Mouse (Mus musculus): ENCODE results near the gene Lrfn5.

Lrfn5 gene

GRCm38 (mm10) chr12:61522829-61523370 lies at the start of gene Lrfn5:
Lrfn5 (plus strand) TSS chr12:61523150.
- DNase-seq = peak; percentile 83

- peak; percentile 51 for DNase-seq
Measured at GRCm38 (mm10) chr12:61521501-61522147, 1.3 kb upstream of the Lrfn5 start.

- DNase-seq = peak; percentile 17
Measured at GRCm38 (mm10) chr12:61522148-61522828, 662 bp upstream of the Lrfn5 start.

- DNase-seq = peak; percentile 38
Measured at GRCm38 (mm10) chr12:61523631-61524182, 757 bp downstream of the Lrfn5 start.

GRCm38 (mm10) chr12:61524183-61524651 lies 1.3 kb downstream of the Lrfn5 start:
- peak; percentile 61 for DNase-seq

GRCm38 (mm10) chr12:61526199-61526598 lies 3.2 kb downstream of the Lrfn5 start:
- DNase-seq = peak; percentile 81

GRCm38 (mm10) chr12:61579949-61580348 lies 57.0 kb downstream of the Lrfn5 start:
- no peak for DNase-seq

GRCm38 (mm10) chr12:61600305-61600704 lies 77.4 kb downstream of the Lrfn5 start:
- DNase-seq = no peak

GRCm38 (mm10) chr12:61607871-61608270 lies 84.9 kb downstream of the Lrfn5 start:
- DNase-seq = no peak

- DNase-seq = no peak
Measured at GRCm38 (mm10) chr12:61610081-61610480, 87.1 kb downstream of the Lrfn5 start.

GRCm38 (mm10) chr12:61624532-61624931 lies 101.6 kb downstream of the Lrfn5 start:
- DNase-seq = no peak

- no peak for DNase-seq
Measured at GRCm38 (mm10) chr12:61654380-61654779, 131.4 kb downstream of the Lrfn5 start.

GRCm38 (mm10) chr12:61723158-61723557 lies 200.2 kb downstream of the Lrfn5 start:
- DNase-seq = no peak

GRCm38 (mm10) chr12:61807073-61807605 lies 284.2 kb downstream of the Lrfn5 start:
- no peak for DNase-seq

GRCm38 (mm10) chr12:61823601-61824000 lies 300.7 kb downstream of the Lrfn5 start:
- DNase-seq = no peak

GRCm38 (mm10) chr12:61826311-61826710 lies 303.4 kb downstream of the Lrfn5 start:
- DNase-seq = no peak

- DNase-seq = no peak
Measured at GRCm38 (mm10) chr12:61842599-61843291, 319.8 kb downstream of the Lrfn5 start.

- DNase-seq = no peak
Measured at GRCm38 (mm10) chr12:61854183-61854582, 331.2 kb downstream of the Lrfn5 start.
